Mouse (Mus musculus) c-Kit-positive CD71-positive TER-119-positive erythroid progenitor cells, embryonic 14.5 days (primary cell): ENCODE data around the gene Gm5136.

Experiments
- DNase-seq: peaks from one replicate; pipeline ENCODE4 v3.0.0-alpha.2; 2013; ENCODE audit warnings: low spot score

Gene Gm5136

GRCm38 (mm10) chr10:108699946-108700345 lies at the start of gene Gm5136:
TSS of gene Gm5136 (minus strand) at chr10:108700160.
- no peak for DNase-seq

DNA sequence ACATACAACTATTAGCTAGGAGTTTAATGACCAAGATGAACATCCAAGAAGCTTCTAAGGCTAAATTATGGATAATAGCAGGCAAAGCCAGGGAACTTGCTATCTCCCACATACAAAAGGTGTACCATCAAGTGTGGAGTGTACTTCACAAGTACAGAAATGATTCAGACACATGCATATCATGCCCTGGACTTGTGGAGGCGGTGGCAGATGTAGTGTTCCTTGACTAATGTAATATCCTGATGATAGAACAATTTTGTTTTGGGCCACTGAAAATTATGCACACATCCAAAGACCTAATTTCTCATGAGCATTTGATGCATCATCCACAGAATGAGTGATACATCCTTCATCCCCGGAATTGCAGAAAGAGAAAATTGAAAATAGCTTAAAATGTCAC lies 43.8 kb upstream of the Gm5136 start:
- DNase-seq = no peak

DNA sequence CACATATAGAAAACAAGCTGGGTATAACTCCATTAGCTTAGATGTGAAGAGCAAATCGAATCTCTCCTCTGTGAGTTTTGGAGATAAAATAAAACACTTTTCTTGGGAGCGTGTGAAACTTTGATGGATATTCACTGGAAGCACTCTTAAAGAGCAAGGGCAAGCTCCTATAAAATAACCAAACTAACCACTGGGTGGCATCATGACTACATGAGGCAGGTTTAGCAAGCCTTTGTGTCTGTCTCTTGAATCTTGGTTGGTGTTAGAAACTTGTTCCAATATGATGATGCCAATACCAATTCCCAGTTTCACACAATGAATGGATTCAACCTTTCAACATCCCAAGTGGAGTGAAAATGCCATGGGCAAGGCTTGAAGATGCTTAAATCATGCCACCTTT lies 34.0 kb upstream of the Gm5136 start:
- no peak for DNase-seq

- DNase-seq = no peak
These were observed 29.0 kb upstream of the Gm5136 start for GRCm38 (mm10) chr10:108728961-108729360.

- no peak for DNase-seq
These were observed 26.4 kb upstream of the Gm5136 start for GRCm38 (mm10) chr10:108726391-108726790.

DNA sequence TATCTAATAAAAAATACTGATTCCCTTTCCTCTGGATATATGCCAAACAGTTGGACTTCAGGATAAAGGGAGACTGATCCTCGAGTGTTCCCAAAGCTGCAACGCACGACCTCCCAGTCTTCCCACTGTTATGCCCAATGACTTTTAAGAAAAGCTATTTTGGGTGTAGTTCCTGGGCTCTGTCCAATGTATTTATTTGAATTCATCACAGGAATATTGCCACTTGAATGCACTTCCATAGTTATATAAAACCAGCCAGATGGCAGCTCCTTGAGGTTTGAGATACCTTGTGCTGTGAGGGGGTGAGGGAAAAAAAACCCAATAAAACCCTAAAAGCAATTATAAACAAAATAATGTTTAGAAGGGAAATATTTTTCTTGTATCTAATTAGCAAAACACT lies 24.9 kb upstream of the Gm5136 start:
- no peak for DNase-seq

- DNase-seq = no peak
These were observed 10.6 kb upstream of the Gm5136 start for GRCm38 (mm10) chr10:108710514-108710913.

DNA sequence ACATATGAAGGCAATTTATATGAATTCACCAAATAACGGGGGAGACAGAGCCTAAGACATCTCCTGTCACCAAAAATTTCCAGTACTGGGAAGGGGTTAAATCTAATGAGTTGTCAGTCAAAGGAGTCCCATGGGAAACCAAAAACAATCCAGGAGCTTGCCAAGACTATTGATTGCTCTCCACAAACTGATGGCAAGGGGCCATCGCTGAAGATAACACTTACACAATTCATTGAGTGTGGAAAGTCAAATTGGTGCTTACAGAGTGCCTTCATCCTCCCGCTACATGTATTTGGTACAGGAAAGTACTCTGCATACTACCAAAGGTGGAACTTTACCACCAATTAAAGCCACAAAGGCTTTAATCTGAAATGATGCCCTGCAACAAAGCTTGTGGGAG lies 5.7 kb upstream of the Gm5136 start:
- DNase-seq = no peak

- no peak for DNase-seq
These were observed 1.6 kb upstream of the Gm5136 start for GRCm38 (mm10) chr10:108701361-108702128.

DNA sequence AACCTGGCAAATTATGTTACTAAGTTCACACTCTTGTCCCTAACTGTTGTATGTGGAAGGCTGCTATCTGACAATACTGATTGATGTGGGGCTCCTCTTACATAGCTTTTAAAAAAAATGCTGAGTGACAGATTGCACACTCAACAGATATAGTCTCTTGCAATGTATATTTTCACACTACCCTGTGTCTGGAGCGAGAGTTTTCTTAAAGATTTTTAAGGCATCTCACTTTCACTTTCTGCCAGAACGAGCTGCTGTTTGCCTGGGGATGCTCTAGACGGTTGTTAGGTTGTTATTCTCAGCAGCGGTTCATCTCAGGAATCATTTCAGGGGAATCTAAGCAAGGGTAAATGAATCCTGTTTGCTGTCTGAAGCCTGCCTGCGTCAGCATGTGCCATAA lies 2.9 kb downstream of the Gm5136 start:
- DNase-seq = no peak

GRCm38 (mm10) chr10:108690954-108691353 lies 9.0 kb downstream of the Gm5136 start:
- no peak for DNase-seq

DNA sequence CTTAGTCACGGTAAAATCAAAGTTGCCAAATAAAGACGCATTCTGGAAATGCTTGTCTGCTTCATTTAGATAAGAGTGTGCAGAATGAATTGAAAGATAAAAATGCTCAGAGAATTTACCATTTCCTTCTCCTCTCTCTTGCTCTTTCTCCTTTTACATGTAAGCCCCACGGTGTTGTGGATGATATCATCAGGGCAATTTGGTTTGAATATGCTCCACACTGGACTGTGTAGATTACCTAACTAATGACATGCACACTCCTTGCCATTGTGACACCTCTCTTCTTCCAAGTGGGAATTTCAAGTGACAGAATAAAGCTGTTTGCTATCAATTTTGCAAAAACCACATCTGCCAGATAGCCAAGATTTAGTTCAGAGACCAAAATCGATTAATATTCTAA lies 13.3 kb downstream of the Gm5136 start:
- DNase-seq = no peak

- no peak for DNase-seq
These were observed 20.1 kb downstream of the Gm5136 start for GRCm38 (mm10) chr10:108679675-108680390.

DNA sequence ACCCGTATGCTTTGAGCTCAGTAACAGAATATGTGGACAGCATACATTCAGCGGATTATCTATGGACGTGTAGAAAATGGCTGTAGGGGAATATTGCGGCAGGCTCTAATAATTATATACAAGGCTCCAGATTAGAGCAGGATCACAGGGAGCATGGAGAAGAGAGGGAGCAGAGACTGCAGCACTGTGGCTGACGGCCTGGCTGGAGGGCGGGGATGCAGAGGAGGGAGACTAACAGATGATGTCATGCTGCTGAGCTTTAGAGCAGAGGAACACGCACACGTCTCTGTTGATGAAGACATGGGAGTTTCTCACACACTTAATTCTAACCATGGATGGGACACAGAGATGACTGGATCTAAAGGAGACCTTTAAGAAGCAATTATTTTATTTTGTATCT lies 22.9 kb downstream of the Gm5136 start:
- DNase-seq = no peak

GRCm38 (mm10) chr10:108668944-108669343 lies 31.0 kb downstream of the Gm5136 start:
- DNase-seq = no peak

DNA sequence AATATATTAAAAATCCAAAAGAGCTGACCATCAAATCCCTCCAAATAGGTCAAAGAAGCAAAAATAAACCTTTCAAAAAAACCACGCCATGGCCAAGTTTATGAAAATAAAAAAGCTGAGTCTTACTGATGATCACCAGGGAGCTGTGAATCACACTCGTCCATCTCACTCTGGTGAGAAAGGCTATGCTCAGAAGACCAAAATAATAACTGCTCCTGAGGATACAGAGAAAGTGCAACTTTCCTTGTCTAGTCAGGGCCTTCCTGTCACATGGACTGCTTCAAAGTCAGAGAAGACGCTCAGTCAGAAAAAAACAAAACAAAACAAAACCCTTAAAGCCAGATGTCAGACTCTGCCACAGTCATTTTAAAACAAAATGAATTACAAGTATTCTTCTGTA lies 39.7 kb downstream of the Gm5136 start:
- DNase-seq = no peak

- DNase-seq = no peak
These were observed 41.7 kb downstream of the Gm5136 start for GRCm38 (mm10) chr10:108658300-108658699.

DNA sequence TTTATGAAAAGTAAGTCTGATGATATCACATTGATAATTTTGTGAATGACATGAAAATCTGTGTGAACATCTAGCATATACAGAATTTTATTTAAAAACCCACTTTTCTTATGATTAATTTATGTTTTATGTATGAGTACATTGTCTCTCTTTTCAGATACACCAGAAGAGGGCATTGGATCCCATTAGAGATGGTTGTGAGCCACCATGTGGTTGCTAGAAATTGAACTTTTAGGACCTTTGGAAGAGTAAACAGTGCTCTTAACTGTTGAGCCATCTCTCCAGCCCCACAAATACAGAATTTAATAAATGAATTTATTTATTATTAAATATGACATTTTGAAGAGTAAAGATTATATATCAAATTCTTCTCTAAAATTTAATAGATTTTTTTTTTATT lies 42.3 kb downstream of the Gm5136 start:
- DNase-seq = no peak

GRCm38 (mm10) chr10:108656898-108657297 lies 43.1 kb downstream of the Gm5136 start:
- DNase-seq = no peak

- no peak for DNase-seq
These were observed 44.9 kb downstream of the Gm5136 start for GRCm38 (mm10) chr10:108655074-108655473.

DNA sequence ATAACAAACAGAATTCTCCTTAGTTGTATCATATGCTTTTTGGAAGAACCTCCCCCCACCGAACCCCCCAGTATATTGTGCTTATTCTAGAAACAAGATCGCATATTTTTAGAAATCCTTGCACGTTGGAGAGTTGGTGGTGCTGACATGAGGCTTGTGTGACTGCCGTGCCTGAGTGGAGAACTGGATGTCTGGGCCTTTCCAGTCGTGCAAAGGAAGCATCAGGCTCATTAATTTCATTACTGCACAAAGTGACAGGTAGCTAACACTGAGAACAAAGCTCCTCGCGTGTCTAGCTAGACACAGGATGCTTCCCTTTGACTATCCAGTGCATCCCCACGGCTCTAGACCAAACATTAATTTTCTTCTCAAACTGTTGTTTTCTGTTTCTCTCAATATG lies 47.1 kb downstream of the Gm5136 start:
- no peak for DNase-seq

GRCm38 (mm10) chr10:108652066-108652465 lies 47.9 kb downstream of the Gm5136 start:
- no peak for DNase-seq

GRCm38 (mm10) chr10:108649174-108649573 lies 50.8 kb downstream of the Gm5136 start:
- no peak for DNase-seq
